Mouse (Mus musculus): ENCODE data around the gene Pde7b. TPM values are rescaled to one million over a fixed set of nuclear protein-coding genes. Genes with fewer than 3 reads are reported as not detected.

Pde7b gene
- total and polyA plus RNA-seq, 3 experiments, result 0.22 TPM; not detected in 2

GRCm38 (mm10) chr10:20398641-20399390 lies 326.1 kb downstream of the Pde7b start:
- Histone ChIP-seq H3K4me1 (ENCODE audit: insufficient read depth, low read depth, low read length) (no peaks in the 10 kb centered on the region), H3K4me3 (ENCODE audit: low read depth, low read length) (no peak overlapping the region), H3K27me3 (ENCODE audit: insufficient read depth, low read length) (no peaks in the 10 kb centered on the region; the same call in 1 of the 2 replicates), H3K9me3 (replicated peaks) (no peaks in the 10 kb centered on the region), H3K36me3 (replicated peaks) (no peaks in the 10 kb centered on the region)
- TF ChIP-seq TAL1 (conservative IDR thresholded peaks at IDR 0.05; ENCODE audit: low read depth, low read length) (no peak), GATA1 (IDR thresholded peaks at IDR 0.05; ENCODE audit: borderline replicate concordance, low read length) (no peak), POLR2AphosphoS5 (IDR thresholded peaks at IDR 0.05; ENCODE audit: insufficient replicate concordance, low read depth, low read length) (no peak), GATA2 (IDR thresholded peaks at IDR 0.05; ENCODE audit: borderline replicate concordance, low read depth, low read length) (no peak), CTCF (IDR thresholded peaks at IDR 0.05; ENCODE audit: low read depth, low read length) (no peak)
- ATAC-seq (ENCODE audit: extremely low read depth, insufficient number of reproducible peaks, low FRiP score, poor library complexity, severe bottlenecking) (no peak), DNase-seq (ENCODE audit: low spot score) (no peak)

DNA sequence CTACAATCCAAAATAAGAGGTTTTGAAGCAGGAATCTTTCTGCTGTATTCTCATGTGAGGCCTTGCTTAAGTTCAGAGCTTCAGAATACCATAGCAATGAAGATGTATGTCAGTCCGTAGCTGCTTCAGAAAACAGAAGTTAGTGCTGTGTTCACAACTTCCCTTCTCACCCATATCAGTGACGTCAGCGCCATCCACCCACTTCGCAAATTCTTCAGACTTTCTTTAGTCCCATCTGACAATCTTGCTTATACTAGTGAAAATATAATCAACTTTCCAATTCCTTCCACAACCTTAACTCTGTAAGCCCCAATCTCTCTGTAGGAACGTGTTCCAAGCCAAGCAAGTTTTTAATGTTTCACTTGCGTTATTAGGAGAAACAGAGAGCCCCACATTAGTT lies 326.7 kb downstream of the Pde7b start:
- H3K9me3 ChIP-seq (replicated peaks), result no peaks in the 10 kb centered on the region
- no peak for DNase-seq (ENCODE audit: low spot score)
- TF ChIP-seq GATA1 (IDR thresholded peaks at IDR 0.05; ENCODE audit: borderline replicate concordance, low read length) (no peak), CTCF (IDR thresholded peaks at IDR 0.05; ENCODE audit: low read depth, low read length) (no peak), GATA2 (IDR thresholded peaks at IDR 0.05; ENCODE audit: borderline replicate concordance, low read depth, low read length) (no peak), POLR2AphosphoS5 (IDR thresholded peaks at IDR 0.05; ENCODE audit: insufficient replicate concordance, low read depth, low read length) (no peak), TAL1 (conservative IDR thresholded peaks at IDR 0.05; ENCODE audit: low read depth, low read length) (no peak)
- no peaks in the 10 kb centered on the region for H3K36me3 ChIP-seq (replicated peaks)
- H3K4me3 ChIP-seq (ENCODE audit: low read depth, low read length), result no peak overlapping the region
- H3K27me3 ChIP-seq (ENCODE audit: insufficient read depth, low read length), result no peaks in the 10 kb centered on the region; the same call in 1 of the 2 replicates
- H3K4me1 ChIP-seq (ENCODE audit: insufficient read depth, low read depth, low read length), result no peaks in the 10 kb centered on the region
- ATAC-seq (ENCODE audit: extremely low read depth, insufficient number of reproducible peaks, low FRiP score, poor library complexity, severe bottlenecking), result no peak

DNA sequence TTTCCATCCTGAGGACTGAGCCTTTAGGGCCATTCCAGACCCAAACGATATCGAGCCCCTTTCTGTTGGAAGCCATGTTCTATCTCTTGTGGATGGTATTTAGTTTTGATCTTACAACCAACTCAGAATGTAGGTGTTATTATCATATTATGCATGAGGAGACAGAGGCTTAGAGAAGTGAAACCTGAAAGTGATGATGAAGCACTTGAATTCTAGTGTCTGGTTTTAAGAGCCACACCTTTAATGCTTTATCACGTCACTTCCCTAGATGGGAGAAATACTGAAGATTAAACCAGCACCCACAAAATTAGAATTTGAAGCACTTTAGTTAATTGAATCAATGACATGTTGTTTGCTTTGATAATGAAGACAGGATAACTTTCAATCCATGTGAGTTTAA lies 329.1 kb downstream of the Pde7b start:
- ATAC-seq (ENCODE audit: extremely low read depth, insufficient number of reproducible peaks, low FRiP score, poor library complexity, severe bottlenecking) (no peak), DNase-seq (ENCODE audit: low spot score) (no peak)
- H3K4me1 ChIP-seq (ENCODE audit: insufficient read depth, low read depth, low read length), result no peaks in the 10 kb centered on the region
- H3K27me3 ChIP-seq (ENCODE audit: insufficient read depth, low read length), result no peaks in the 10 kb centered on the region; the same call in 1 of the 2 replicates
- no peaks in the 10 kb centered on the region for H3K36me3 ChIP-seq (replicated peaks)
- TF ChIP-seq TAL1 (conservative IDR thresholded peaks at IDR 0.05; ENCODE audit: low read depth, low read length) (no peak), CTCF (IDR thresholded peaks at IDR 0.05; ENCODE audit: low read depth, low read length) (no peak), POLR2AphosphoS5 (IDR thresholded peaks at IDR 0.05; ENCODE audit: insufficient replicate concordance, low read depth, low read length) (no peak), GATA2 (IDR thresholded peaks at IDR 0.05; ENCODE audit: borderline replicate concordance, low read depth, low read length) (no peak), GATA1 (IDR thresholded peaks at IDR 0.05; ENCODE audit: borderline replicate concordance, low read length) (no peak)
- no peak overlapping the region for H3K4me3 ChIP-seq (ENCODE audit: low read depth, low read length)
- no peaks in the 10 kb centered on the region for H3K9me3 ChIP-seq (replicated peaks)

DNA sequence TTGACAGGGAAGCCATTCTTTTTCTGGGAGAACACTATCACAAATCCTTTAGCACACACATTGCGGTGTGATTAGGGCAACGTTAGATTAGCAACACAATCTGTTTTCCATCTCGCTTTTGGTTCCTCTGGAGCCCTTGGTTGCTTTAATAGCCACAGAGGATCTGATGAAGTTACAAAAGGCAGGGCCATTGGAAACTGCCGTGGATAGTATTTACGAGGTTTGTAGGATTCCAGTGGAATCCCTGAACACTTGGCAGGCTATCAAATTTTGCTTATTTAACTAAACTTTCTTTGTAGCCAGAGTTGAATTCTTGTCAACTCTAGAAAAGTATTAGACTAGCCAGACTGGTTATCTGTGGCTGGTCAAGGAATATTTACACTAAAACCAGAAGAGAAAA lies 330.1 kb downstream of the Pde7b start:
- TF ChIP-seq GATA2 (IDR thresholded peaks at IDR 0.05; ENCODE audit: borderline replicate concordance, low read depth, low read length), result no peak
- TF ChIP-seq GATA1 (IDR thresholded peaks at IDR 0.05; ENCODE audit: borderline replicate concordance, low read length), result no peak
- no peak for TF ChIP-seq CTCF (IDR thresholded peaks at IDR 0.05; ENCODE audit: low read depth, low read length)
- no peak for TF ChIP-seq POLR2AphosphoS5 (IDR thresholded peaks at IDR 0.05; ENCODE audit: insufficient replicate concordance, low read depth, low read length)
- no peak for TF ChIP-seq TAL1 (conservative IDR thresholded peaks at IDR 0.05; ENCODE audit: low read depth, low read length)
- Histone ChIP-seq H3K27me3 (ENCODE audit: insufficient read depth, low read length) (no peaks in the 10 kb centered on the region; the same call in 1 of the 2 replicates), H3K9me3 (replicated peaks) (no peaks in the 10 kb centered on the region), H3K4me1 (ENCODE audit: insufficient read depth, low read depth, low read length) (no peaks in the 10 kb centered on the region), H3K4me3 (ENCODE audit: low read depth, low read length) (no peak overlapping the region), H3K36me3 (replicated peaks) (no peaks in the 10 kb centered on the region)
- ATAC-seq (ENCODE audit: extremely low read depth, insufficient number of reproducible peaks, low FRiP score, poor library complexity, severe bottlenecking), result no peak
- no peak for DNase-seq (ENCODE audit: low spot score)

GRCm38 (mm10) chr10:20390568-20390967 lies 334.3 kb downstream of the Pde7b start:
- ATAC-seq (ENCODE audit: extremely low read depth, insufficient number of reproducible peaks, low FRiP score, poor library complexity, severe bottlenecking), result no peak
- H3K36me3 ChIP-seq (replicated peaks), result no peaks in the 10 kb centered on the region
- TF ChIP-seq POLR2AphosphoS5 (IDR thresholded peaks at IDR 0.05; ENCODE audit: insufficient replicate concordance, low read depth, low read length) (no peak), GATA1 (IDR thresholded peaks at IDR 0.05; ENCODE audit: borderline replicate concordance, low read length) (no peak), GATA2 (IDR thresholded peaks at IDR 0.05; ENCODE audit: borderline replicate concordance, low read depth, low read length) (no peak), TAL1 (conservative IDR thresholded peaks at IDR 0.05; ENCODE audit: low read depth, low read length) (no peak), CTCF (IDR thresholded peaks at IDR 0.05; ENCODE audit: low read depth, low read length) (no peak)
- no peaks in the 10 kb centered on the region for H3K4me1 ChIP-seq (ENCODE audit: insufficient read depth, low read depth, low read length)
- no peak overlapping the region for H3K4me3 ChIP-seq (ENCODE audit: low read depth, low read length)
- H3K9me3 ChIP-seq (replicated peaks), result no peaks in the 10 kb centered on the region
- H3K27me3 ChIP-seq (ENCODE audit: insufficient read depth, low read length), result no peaks in the 10 kb centered on the region; the same call in none of the 2 replicates
- no peak for DNase-seq (ENCODE audit: low spot score)

GRCm38 (mm10) chr10:20382807-20383419 lies 342.0 kb downstream of the Pde7b start:
- no peak for TF ChIP-seq POLR2AphosphoS5 (IDR thresholded peaks at IDR 0.05; ENCODE audit: insufficient replicate concordance, low read depth, low read length)
- TF ChIP-seq CTCF (IDR thresholded peaks at IDR 0.05; ENCODE audit: low read depth, low read length), result no peak
- TF ChIP-seq TAL1 (conservative IDR thresholded peaks at IDR 0.05; ENCODE audit: low read depth, low read length), result no peak
- no peak for TF ChIP-seq GATA2 (IDR thresholded peaks at IDR 0.05; ENCODE audit: borderline replicate concordance, low read depth, low read length)
- no peak for TF ChIP-seq GATA1 (IDR thresholded peaks at IDR 0.05; ENCODE audit: borderline replicate concordance, low read length)
- no peak for DNase-seq (ENCODE audit: low spot score)
- Histone ChIP-seq H3K4me3 (ENCODE audit: low read depth, low read length) (no peak overlapping the region), H3K27me3 (ENCODE audit: insufficient read depth, low read length) (peaks cover 2% of the 10 kb centered on the region), H3K36me3 (replicated peaks) (no peaks in the 10 kb centered on the region), H3K4me1 (ENCODE audit: insufficient read depth, low read depth, low read length) (no peaks in the 10 kb centered on the region), H3K9me3 (replicated peaks) (no peaks in the 10 kb centered on the region)
- no peak for ATAC-seq (ENCODE audit: extremely low read depth, insufficient number of reproducible peaks, low FRiP score, poor library complexity, severe bottlenecking)
